Mouse (Mus musculus): ENCODE measurements at regions not wholly inside any gene's neighbourhood (a gene's known extent, or its start where the extent isn't known, plus 50 kb on each side); places are given as distances from the start of the nearest gene placed in this dataset.
A peak's percentile ranks its signal among the peaks of the same experiment; 100 is the strongest.

GRCm38 (mm10) chr15:5512546-5512945, 268.6 kb upstream of the Ptger4 start:
- Histone ChIP-seq H3K4me2 (no peak overlapping the region), H3K4me3 (no peak overlapping the region), H3K4me1 (no peaks in the 10 kb centered on the region), H3K9ac (no peak overlapping the region), H3K9me3 (no peaks in the 10 kb centered on the region), H3K27ac (no peak overlapping the region), H3K36me3 (no peaks in the 10 kb centered on the region), H3K27me3 (no peaks in the 10 kb centered on the region)
- ATAC-seq (ENCODE audit: insufficient number of reproducible peaks, insufficient read depth, low FRiP score, low TSS enrichment, low read depth): no peak
- 87% methylated on average over 5 of the region's 5 CpGs for WGBS

- Histone ChIP-seq H3K9me3 (no peaks in the 10 kb centered on the region), H3K27me3 (no peaks in the 10 kb centered on the region), H3K9ac (no peak overlapping the region), H3K4me1 (no peaks in the 10 kb centered on the region), H3K27ac (no peak overlapping the region), H3K4me3 (no peak overlapping the region), H3K36me3 (no peaks in the 10 kb centered on the region), H3K4me2 (no peak overlapping the region)
- ATAC-seq (ENCODE audit: insufficient number of reproducible peaks, insufficient read depth, low FRiP score, low TSS enrichment, low read depth): no peak
- 61% methylated on average over 4 of the region's 4 CpGs for WGBS
Measured at GRCm38 (mm10) chr15:5513146-5513545, 269.2 kb upstream of the Ptger4 start.

- Histone ChIP-seq H3K4me3 (no peak overlapping the region), H3K9me3 (no peaks in the 10 kb centered on the region), H3K27ac (no peak overlapping the region), H3K27me3 (no peaks in the 10 kb centered on the region), H3K4me1 (no peaks in the 10 kb centered on the region), H3K4me2 (no peak overlapping the region), H3K36me3 (no peaks in the 10 kb centered on the region), H3K9ac (no peak overlapping the region)
- no peak for ATAC-seq (ENCODE audit: insufficient number of reproducible peaks, insufficient read depth, low FRiP score, low TSS enrichment, low read depth)
- WGBS: 68% methylated on average over 4 of the region's 4 CpGs
Measured at GRCm38 (mm10) chr15:5514217-5514616, 270.2 kb upstream of the Ptger4 start.

- Histone ChIP-seq H3K9ac (no peak overlapping the region), H3K4me1 (no peaks in the 10 kb centered on the region), H3K36me3 (no peaks in the 10 kb centered on the region), H3K4me3 (no peak overlapping the region), H3K4me2 (no peak overlapping the region), H3K27me3 (no peaks in the 10 kb centered on the region), H3K27ac (no peak overlapping the region), H3K9me3 (no peaks in the 10 kb centered on the region)
- 83% methylated on average over 10 of the region's 10 CpGs for WGBS
- ATAC-seq (ENCODE audit: insufficient number of reproducible peaks, insufficient read depth, low FRiP score, low TSS enrichment, low read depth): no peak
Measured at GRCm38 (mm10) chr15:5517244-5517966, 273.4 kb upstream of the Ptger4 start.

GRCm38 (mm10) chr15:5519552-5519951, 275.6 kb upstream of the Ptger4 start:
- no peak for ATAC-seq (ENCODE audit: insufficient number of reproducible peaks, insufficient read depth, low FRiP score, low TSS enrichment, low read depth)
- H3K4me3 ChIP-seq: no peak overlapping the region
- no peaks in the 10 kb centered on the region for H3K36me3 ChIP-seq
- H3K9ac ChIP-seq: no peak overlapping the region
- H3K27ac ChIP-seq: no peak overlapping the region
- no peaks in the 10 kb centered on the region for H3K4me1 ChIP-seq
- H3K9me3 ChIP-seq: no peaks in the 10 kb centered on the region
- no peak overlapping the region for H3K4me2 ChIP-seq
- WGBS: 88% methylated on average over 2 of the region's 2 CpGs
- H3K27me3 ChIP-seq: no peaks in the 10 kb centered on the region

GRCm38 (mm10) chr15:5519997-5520396, 276.0 kb upstream of the Ptger4 start:
- no peaks in the 10 kb centered on the region for H3K27me3 ChIP-seq
- H3K9me3 ChIP-seq: no peaks in the 10 kb centered on the region
- no peak overlapping the region for H3K9ac ChIP-seq
- H3K27ac ChIP-seq: no peak overlapping the region
- H3K36me3 ChIP-seq: no peaks in the 10 kb centered on the region
- no peaks in the 10 kb centered on the region for H3K4me1 ChIP-seq
- H3K4me3 ChIP-seq: no peak overlapping the region
- H3K4me2 ChIP-seq: no peak overlapping the region
- 0 out of 2 replicates have a peak, but pooled peaks have one; percentile 32 for ATAC-seq (ENCODE audit: insufficient number of reproducible peaks, insufficient read depth, low FRiP score, low TSS enrichment, low read depth)
- 78% methylated on average over 1 of the region's 1 CpGs for WGBS

- WGBS: 87% methylated on average over 6 of the region's 6 CpGs
- no peaks in the 10 kb centered on the region for H3K4me1 ChIP-seq
- ATAC-seq (ENCODE audit: insufficient number of reproducible peaks, insufficient read depth, low FRiP score, low TSS enrichment, low read depth): no peak
- no peak overlapping the region for H3K4me2 ChIP-seq
- no peaks in the 10 kb centered on the region for H3K36me3 ChIP-seq
- no peak overlapping the region for H3K9ac ChIP-seq
- no peaks in the 10 kb centered on the region for H3K27me3 ChIP-seq
- no peak overlapping the region for H3K27ac ChIP-seq
- H3K9me3 ChIP-seq: no peaks in the 10 kb centered on the region
- H3K4me3 ChIP-seq: no peak overlapping the region
Measured at GRCm38 (mm10) chr15:5528619-5529018, 284.6 kb upstream of the Ptger4 start.

- Histone ChIP-seq H3K4me1 (no peaks in the 10 kb centered on the region), H3K9ac (no peak overlapping the region), H3K27me3 (no peaks in the 10 kb centered on the region; the same call in 1 of the 2 replicates), H3K4me2 (no peak overlapping the region), H3K9me3 (no peaks in the 10 kb centered on the region), H3K4me3 (no peak overlapping the region), H3K27ac (no peak overlapping the region), H3K36me3 (no peaks in the 10 kb centered on the region)
- no peak for ATAC-seq (ENCODE audit: insufficient number of reproducible peaks, insufficient read depth, low FRiP score, low TSS enrichment, low read depth)
Measured at GRCm38 (mm10) chr15:5533656-5534055, 289.7 kb upstream of the Ptger4 start.

- Histone ChIP-seq H3K4me2 (no peak overlapping the region), H3K4me1 (no peaks in the 10 kb centered on the region), H3K4me3 (no peak overlapping the region), H3K36me3 (no peaks in the 10 kb centered on the region), H3K27ac (no peak overlapping the region), H3K27me3 (no peaks in the 10 kb centered on the region; the same call in 1 of the 2 replicates), H3K9me3 (no peaks in the 10 kb centered on the region), H3K9ac (no peak overlapping the region)
- ATAC-seq (ENCODE audit: insufficient number of reproducible peaks, insufficient read depth, low FRiP score, low TSS enrichment, low read depth): no peak
- 68% methylated on average over 2 of the region's 2 CpGs for WGBS
Measured at GRCm38 (mm10) chr15:5537432-5537831, 293.4 kb upstream of the Ptger4 start.

- H3K4me1 ChIP-seq: no peaks in the 10 kb centered on the region
- H3K9me3 ChIP-seq: no peaks in the 10 kb centered on the region
- H3K27ac ChIP-seq: no peak overlapping the region
- no peaks in the 10 kb centered on the region for H3K36me3 ChIP-seq
- 75% methylated on average over 4 of the region's 4 CpGs for WGBS
- no peak for ATAC-seq (ENCODE audit: insufficient number of reproducible peaks, insufficient read depth, low FRiP score, low TSS enrichment, low read depth)
- H3K4me2 ChIP-seq: no peak overlapping the region
- H3K4me3 ChIP-seq: no peak overlapping the region
- H3K9ac ChIP-seq: no peak overlapping the region
- H3K27me3 ChIP-seq: no peaks in the 10 kb centered on the region; the same call in 1 of the 2 replicates
Measured at GRCm38 (mm10) chr15:5539301-5539928, 295.4 kb upstream of the Ptger4 start.

- no peaks in the 10 kb centered on the region for H3K9me3 ChIP-seq
- ATAC-seq (ENCODE audit: insufficient number of reproducible peaks, insufficient read depth, low FRiP score, low TSS enrichment, low read depth): no peak
- no peak overlapping the region for H3K9ac ChIP-seq
- no peak overlapping the region for H3K4me2 ChIP-seq
- H3K36me3 ChIP-seq: no peaks in the 10 kb centered on the region
- no peaks in the 10 kb centered on the region for H3K27me3 ChIP-seq
- WGBS: 68% methylated on average over 4 of the region's 4 CpGs
- no peak overlapping the region for H3K27ac ChIP-seq
- H3K4me1 ChIP-seq: no peaks in the 10 kb centered on the region
- no peak overlapping the region for H3K4me3 ChIP-seq
Measured at GRCm38 (mm10) chr15:5554526-5554925, 310.5 kb upstream of the Ptger4 start.

- no peaks in the 10 kb centered on the region for H3K9me3 ChIP-seq
- ATAC-seq (ENCODE audit: insufficient number of reproducible peaks, insufficient read depth, low FRiP score, low TSS enrichment, low read depth): no peak
- H3K4me3 ChIP-seq: no peak overlapping the region
- H3K4me2 ChIP-seq: no peak overlapping the region
- H3K36me3 ChIP-seq: no peaks in the 10 kb centered on the region
- WGBS: 84% methylated on average over 4 of the region's 4 CpGs
- H3K9ac ChIP-seq: no peak overlapping the region
- H3K4me1 ChIP-seq: no peaks in the 10 kb centered on the region
- H3K27me3 ChIP-seq: no peaks in the 10 kb centered on the region
- no peak overlapping the region for H3K27ac ChIP-seq
Measured at GRCm38 (mm10) chr15:5554926-5555325, 310.9 kb upstream of the Ptger4 start.
